Mouse (Mus musculus) right cerebral cortex, postnatal 10 days (tissue): ENCODE measurements around the gene Htr7.
A peak's percentile ranks its signal among the peaks of the same experiment; 100 is the strongest.

Experiments
- DNase-seq, 2 experiments: peaks; one replicate each; pipeline ENCODE4 v3.0.0; 2021; ENCODE audit warnings: low spot score in 2 of 2

Gene Htr7

DNA sequence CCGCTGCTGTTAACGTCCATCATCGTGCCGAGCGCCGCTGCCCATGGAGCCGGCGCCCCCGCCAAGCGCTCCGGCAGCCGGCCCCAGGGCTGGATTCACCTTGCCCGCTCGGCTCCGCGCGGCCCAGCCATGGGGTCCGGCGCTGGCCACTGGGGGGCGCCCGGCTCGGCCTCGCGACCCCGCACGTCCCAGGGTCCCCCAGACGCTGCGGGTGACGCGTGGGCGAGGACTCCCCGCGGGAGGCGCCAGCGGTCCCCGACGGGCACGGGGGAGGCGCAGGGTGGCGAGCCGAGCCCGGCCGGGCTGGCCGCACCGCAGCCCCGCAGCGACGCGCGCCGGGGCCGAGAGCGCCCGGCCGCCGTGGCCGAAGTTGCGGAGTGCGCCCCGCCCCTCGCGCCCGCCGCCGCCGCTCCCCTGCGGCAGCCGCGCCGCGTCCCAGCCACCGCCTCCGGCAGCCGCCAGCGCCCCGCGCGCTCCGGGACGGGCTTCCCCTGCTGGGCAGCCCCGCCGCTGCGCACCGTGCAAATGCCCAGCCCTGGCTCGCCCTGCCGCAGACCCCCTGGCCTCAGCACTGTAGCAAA is at the start of gene Htr7:
Htr7 (minus strand) TSS at position 277 of the 581 bp plus-strand sequence.
- DNase-seq: peak in 1 of 2 experiments; percentile 34

DNA sequence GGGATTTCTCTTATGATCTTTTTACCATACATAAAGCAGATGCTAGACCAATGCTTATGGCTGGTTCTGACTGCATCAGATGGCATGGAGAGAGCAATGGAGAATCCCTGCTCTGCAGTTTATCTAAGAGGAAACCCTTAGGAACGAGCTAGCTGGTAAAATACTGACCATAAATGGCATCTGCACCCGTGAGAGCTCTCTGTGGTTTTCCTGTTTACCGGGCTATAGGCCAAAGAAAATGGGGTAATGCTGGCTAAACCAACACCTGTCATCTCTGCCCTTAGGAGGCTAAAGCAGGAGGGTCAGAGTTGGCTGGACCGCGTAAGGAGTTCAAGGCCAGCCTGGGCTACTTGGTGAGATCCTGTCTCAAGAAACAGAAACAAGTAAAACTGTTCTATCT is 46.6 kb upstream of the Htr7 start:
- DNase-seq: no peak

DNA sequence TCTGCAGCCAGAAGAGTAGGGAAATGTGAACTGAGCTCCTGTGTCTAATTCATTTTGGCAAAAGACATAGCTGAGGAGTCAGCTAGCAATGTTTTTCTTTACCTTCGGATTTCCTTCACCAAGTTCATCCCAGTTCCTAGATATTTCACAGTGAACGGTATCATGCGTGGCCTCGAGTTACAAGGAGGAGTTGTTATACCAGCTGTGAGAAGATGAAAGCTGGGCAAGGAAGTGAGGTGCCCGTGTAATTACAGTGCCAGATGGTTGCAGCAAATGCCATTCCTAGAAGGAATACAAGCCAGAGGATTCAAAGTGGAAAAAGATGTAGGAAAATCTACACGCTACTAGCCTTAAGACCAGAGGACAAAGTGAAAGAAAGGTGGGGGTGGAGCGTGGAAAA is 41.6 kb upstream of the Htr7 start:
- DNase-seq: no peak

GRCm38 (mm10) chr19:36098265-36098664 is 41.0 kb upstream of the Htr7 start:
- DNase-seq: no peak

DNA sequence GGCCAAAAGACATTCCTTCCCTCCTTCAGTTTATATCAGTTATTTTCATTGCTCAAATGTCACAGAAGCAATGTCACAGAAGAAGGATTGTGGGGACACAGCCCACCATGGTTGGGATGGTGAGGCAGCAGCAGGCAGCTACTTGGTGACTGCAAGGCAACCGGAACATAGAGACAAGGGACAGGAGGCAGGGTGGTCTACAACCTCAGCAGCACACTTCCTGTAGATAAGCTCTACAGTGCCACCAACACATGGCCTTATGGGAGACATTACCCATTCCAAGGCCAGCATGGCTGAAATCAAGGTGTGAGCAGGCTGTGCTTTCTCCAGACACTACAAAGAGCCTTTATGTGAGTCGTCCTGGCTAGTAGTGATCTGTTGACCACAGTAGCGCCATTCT is 39.9 kb upstream of the Htr7 start:
- no peak for DNase-seq

DNA sequence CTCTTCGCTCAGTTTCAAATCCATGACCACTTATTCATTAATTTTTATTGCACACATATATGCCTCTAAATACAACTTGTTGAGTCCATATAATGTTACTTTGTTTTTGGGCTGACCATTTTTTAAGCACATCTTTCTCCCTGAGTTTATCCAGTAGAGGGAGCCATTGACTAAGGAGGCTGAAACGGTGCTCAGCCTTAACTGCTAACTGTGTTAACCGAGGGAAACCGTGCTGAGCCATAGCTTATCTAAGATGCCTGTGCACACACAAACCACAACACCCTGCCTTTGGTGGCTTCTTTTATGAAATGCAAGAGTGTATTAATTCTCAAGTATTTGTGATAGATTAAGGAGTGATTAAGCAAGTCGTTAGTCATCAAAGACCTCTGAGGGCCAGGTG is 33.5 kb upstream of the Htr7 start:
- DNase-seq: peak in 1 of 2 experiments; percentile 32

DNA sequence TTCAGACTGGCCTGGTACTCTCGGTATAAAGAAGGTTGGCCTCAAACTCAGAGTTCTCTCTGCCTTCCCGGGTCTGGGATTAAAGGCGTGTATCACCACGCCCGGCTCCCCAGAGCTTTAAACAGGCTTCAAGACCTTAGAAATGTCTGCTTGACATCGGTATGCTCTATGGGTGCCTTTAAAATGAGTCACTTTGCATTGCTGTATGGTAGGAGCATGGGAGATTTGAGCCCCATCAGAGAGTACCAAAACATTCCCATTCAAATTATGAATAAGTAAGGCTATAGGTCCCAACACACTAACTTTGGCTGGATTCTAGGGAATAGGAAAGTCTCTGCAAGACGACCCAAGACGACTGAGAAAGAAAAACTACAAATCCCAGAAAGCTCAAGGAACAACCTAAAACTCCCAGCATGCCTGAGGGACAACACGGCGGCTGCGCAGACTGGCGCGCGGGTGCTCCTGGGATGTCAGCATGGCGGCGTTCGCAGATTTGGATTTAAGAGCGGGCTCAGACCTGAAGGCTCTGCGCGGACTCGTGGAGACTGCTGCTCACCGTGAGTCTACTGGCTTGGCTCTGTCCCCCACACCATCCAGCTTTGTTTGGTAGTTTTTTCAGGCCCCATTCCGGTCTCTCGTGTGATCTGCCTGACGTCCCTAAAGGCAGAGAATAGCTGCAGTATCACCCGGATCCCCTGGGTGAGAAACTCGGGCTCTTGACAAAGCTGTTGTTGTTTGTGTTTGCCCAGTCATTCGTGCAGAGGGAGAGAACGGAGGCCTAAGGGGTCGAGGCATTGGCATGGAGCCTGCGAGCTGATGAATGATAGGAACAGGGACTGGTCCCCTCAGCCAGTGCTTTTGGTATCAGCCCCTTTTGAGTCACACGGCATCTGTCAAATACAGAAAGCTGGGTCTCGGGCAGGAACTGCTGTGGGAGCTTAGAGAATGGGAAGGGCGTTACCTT is 26.2 kb upstream of the Htr7 start, which contains the start of gene Rpp30:
Rpp30 (plus strand) TSS at position 455 of the 964 bp plus-strand sequence.
- peak; percentile 94 for DNase-seq

- DNase-seq: peak; percentile 47 to 56
Observed at GRCm38 (mm10) chr19:36082606-36083261, 25.4 kb upstream of the Htr7 start.

DNA sequence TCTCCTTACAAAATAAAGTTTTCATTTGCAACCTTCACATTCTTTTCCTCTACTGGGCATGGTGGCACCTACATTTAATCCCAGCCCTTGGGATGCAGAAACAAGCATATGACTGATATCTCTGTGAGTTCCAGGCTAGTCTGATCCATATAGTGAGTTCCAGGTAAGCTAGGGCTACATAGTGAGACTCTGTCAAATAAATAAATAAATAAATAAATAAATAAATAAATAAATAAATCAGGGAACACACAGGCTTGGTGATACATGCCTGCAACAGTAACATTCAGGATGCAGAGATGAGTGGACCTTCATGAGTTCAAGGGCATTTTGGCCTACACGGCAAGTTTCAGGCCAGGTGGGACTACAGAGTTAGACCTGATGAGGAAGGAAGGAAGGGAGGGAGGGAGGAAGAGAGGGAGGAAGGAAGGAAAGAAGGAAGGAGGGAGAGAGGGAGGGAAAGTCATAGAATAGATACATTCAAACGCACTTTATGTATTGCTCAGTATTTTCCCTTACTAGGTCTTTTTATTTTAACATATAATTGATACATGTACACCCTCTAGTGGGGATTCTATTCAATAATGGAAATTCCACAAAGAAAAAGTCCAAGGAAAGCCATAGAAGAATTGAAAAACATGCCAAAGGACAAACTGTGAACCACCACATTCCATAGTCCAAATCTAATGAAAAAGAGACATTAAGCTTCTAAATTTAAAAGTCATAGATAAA is 5.7 kb upstream of the Htr7 start:
- DNase-seq: no peak

DNA sequence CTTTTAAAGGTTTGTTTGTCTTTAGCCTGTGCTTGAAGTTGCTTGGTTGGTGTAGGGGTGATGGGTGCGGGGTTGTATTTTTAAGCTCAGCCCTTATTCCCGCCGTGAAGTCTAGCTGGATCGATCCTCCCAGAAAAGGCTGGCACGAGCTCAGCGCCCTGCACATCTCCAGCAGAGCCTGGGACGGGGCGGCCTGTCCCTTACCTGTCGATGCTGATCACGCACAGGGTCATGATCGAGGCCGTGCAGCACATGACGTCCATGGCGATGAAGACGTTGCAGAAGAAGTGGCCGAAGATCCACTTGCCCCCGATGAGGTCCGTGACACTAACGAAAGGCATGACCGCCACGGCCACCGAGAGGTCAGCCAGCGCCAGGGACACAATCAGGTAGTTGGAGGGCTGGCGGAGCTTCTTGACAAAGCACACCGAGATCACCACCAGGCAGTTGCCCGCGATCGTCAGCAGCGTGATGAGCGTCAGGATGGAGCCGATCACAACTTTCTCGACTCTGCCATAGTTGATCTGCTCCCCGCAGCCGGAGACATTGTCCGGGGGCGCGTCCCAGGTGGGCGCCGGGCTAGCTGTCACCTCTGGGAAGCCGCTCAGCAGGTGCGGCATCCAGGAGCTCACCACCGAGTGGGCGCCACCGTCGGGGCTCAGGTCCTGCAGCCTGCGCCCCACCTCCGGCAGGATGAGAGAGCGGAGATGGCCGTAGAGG is 645 bp downstream of the Htr7 start:
- DNase-seq: peak in 1 of 2 experiments; percentile 21

- no peak for DNase-seq
Observed at GRCm38 (mm10) chr19:36046046-36046445, 11.3 kb downstream of the Htr7 start.

DNA sequence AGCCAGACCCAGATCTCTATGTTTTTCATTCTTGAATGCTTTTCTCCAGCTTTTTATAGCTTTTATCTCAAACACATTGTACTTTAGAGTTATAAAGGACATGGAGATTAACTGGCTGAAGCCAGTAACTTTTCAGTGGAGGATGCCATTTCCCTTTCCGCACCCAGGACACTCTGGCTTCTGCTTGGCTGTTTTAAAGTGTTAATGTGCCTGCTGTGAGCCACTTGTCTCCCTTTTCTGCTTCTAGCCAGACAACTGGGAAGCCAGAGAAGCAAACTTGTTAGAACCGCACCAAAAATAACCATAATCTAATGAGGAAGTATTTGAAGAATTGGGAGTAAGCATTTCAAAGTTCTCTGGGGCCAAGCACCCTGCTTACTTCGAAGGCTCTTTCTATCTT is 42.5 kb downstream of the Htr7 start:
- no peak for DNase-seq

- DNase-seq: peak in 1 of 2 experiments; percentile 21
Observed at GRCm38 (mm10) chr19:36006277-36006676, 51.0 kb downstream of the Htr7 start.

- DNase-seq: no peak
Observed at GRCm38 (mm10) chr19:36004961-36005360, 52.3 kb downstream of the Htr7 start.

- peak; percentile 34 to 46 for DNase-seq
Observed at GRCm38 (mm10) chr19:36002476-36003445, 54.5 kb downstream of the Htr7 start.

DNA sequence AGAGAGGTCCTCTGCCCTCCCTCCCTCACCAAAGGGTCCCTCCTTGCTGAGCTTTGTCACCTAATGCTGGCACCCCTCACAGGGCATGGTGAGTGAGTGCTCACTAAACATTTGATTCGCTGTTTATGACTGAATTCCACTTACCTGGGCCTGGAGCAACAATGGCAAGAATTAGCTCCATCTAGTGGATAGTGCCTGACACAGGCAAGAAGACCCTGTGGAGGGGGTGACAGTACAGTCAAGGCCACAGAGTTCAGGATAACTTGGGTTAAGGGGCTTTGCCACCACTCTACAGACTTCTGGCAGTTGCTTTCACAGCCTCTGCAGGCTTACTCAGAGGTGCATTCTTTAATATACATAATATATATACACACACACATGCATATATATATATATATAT is 55.8 kb downstream of the Htr7 start:
- no peak for DNase-seq

- no peak for DNase-seq
Observed at GRCm38 (mm10) chr19:36000955-36001354, 56.4 kb downstream of the Htr7 start.

GRCm38 (mm10) chr19:35997384-35997783 is 59.9 kb downstream of the Htr7 start:
- DNase-seq: no peak

GRCm38 (mm10) chr19:35987461-35987860 is 69.8 kb downstream of the Htr7 start:
- DNase-seq: no peak

DNA sequence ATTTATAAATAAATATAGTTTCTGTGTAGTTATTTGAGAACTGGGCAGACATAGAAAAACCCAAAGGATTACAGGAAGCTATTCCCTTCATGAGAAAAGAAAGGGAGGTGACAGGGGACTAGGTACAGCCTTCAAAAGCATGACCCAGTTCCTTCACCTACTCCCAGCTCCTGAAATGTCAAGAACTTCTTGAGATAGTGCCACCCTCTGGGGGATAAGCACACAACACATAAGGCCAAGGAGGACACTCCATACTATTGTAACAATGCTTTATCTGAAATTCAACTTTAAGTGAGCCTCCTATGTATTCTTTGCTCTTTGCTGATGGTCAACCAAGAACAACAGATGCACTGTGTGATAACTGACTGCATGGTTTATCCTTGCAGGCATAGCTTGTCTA is 82.6 kb downstream of the Htr7 start:
- DNase-seq: no peak
